Mouse (Mus musculus) retina, postnatal 7 days (tissue): ENCODE measurements around the gene Neo1.

Experiments used
- DNase-seq: peaks from one replicate; pipeline ENCODE4 v3.0.0-alpha.2; 2012; ENCODE audit warnings: low read depth, low spot score

Gene Neo1

DNA sequence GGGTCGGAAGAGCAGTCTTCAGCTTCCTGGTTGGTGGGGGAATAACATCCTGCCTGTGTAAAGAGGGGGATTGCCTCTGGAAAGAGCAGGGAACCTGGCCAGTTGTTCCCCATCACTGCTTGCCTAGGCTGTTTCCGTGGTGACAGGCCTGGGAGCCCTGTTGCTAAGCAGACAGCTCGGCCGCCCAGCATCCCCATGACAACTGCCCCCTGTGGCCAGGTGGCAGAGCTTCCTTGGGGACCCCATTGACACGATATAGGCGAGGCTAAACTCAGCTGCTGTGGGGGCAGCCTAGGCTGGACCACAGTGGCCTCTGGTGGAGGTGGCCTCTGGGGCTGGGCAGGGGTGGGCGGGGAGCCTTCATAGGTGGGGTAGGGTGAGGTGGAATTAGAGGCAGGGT is 172.4 kb downstream of the Neo1 start:
- no peak for DNase-seq

DNA sequence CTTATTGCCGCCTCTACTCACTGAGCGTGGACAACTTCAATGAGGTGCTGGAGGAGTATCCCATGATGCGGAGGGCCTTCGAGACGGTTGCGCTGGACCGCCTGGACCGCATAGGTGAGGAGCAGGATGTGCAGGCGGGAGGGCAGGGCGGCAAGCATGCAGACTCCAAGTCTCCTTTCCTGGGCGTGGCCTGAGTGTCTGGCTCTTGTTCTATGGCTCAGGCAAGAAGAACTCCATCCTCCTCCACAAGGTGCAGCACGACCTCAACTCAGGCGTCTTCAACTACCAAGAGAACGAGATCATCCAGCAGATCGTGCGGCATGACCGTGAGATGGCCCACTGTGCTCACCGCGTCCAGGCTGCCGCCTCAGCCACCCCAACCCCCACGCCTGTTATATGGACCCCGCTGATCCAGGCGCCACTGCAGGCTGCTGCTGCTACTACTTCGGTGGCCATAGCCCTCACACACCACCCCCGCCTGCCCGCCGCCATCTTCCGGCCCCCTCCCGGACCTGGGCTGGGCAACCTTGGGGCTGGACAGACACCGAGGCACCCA is 177.1 kb downstream of the Neo1 start:
- DNase-seq, result no peak

DNA sequence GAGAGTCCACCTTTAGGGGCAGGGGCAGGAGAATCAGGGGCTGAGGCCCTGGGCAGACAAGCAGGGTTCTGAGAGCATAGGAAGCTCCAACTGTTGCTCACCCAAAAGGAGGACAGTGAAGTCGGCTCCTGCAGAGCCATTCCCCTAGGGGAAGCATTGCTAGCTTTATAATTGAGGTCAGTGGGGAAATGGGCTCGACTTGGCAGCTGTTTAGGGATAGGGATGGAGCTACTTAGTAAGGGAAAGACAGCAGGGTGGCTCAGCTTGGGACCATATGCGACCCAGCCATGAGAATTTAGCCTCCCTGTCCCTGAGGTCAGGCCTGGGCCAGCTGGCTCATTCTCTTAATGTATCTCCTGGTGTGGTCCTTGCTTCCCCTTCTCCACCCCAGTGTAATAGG is 181.3 kb downstream of the Neo1 start:
- no peak for DNase-seq

DNA sequence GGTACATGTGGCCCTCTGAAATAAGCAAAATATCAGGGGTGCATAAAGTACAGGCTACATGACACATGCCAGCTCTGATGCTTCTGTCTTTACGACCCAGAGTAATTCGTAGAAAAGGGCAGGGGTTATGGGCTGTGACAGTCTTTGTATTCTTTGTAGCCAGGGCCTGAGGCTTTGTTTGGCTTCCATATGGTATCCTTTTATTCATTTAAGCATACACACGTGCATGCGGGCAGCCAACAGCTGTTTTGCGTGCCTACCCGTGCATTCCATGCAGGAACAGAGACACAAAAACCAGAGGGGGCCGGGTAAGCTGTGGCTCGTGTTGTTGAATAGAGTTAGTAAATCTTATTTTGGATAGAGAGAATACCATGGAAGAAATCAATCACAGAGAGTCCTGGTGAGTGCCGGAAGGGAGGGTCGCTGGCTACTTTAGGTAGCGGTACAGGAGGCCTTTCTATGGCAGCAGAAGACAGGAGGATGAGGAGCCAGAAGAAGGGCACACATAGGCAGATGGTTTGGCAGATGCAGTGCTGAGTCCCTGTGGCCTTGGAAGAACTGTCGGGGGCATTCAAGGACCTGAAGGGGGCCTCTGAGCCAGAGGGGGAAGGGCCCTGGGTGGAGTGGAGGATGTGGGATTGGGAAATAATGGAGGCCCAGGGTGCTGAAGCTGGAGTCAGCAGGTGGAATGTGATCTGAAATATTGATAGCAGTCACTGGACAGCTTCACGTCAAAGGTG is 186.5 kb downstream of the Neo1 start:
- no peak for DNase-seq

DNA sequence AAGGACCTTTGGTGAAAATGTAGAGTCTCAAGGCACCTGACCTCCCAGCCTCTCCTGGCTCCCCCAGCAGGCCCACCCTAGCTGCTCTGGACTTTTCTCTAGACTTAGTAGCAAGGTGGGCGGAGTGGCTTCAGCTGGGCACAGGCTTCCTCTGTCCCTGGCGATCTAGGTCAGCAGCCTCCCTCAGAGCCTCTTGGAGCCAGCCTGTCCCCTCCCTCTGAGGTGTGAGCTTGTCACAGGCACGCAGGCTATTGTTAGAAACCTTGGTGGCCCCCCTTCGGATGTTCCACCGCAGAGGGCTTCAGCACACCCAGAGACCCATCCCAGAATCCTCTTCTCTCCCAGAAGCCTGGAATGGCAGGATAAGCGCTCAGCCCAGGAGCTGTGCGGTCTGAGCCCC is 188.6 kb downstream of the Neo1 start:
- DNase-seq, result no peak

DNA sequence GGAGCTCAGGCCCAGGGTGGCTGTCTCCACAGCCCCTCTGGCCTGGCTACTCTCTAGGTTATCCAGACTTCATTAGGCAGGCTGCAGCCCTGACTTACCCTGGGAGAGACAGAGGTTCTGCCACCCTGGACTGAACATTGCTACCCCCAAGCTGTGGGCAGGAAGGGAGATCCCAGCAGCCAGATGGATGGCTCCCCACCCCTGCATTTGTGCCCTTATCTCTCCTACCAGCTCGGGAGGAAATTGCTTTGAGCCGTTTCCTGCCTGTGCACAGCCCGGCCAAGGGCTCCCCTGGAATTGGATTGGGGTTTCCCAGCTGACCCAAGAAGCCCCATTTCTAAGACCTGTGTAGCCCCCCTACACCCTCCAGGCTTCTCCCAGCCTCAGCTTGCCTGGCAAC is 189.2 kb downstream of the Neo1 start:
- no peak for DNase-seq

DNA sequence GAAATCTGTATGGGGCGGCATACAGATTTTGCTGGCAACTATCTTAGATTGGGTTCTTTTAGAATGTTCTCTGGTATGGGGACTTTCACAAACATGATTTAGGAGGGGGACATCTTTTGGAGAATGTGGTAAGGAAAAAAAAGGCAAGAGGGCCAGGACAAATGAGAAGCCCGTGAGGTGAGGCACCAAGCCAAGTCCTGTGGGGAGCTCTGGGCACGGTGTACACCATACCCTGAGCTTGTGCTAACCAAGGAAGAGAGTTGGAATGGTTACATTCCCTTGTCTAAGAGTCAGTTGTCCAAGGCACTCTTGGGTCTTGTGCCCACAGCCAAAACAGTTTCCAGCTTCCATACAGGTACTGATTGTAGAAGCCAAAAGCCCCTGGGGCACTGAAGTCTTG is 191.6 kb downstream of the Neo1 start:
- DNase-seq, result no peak

DNA sequence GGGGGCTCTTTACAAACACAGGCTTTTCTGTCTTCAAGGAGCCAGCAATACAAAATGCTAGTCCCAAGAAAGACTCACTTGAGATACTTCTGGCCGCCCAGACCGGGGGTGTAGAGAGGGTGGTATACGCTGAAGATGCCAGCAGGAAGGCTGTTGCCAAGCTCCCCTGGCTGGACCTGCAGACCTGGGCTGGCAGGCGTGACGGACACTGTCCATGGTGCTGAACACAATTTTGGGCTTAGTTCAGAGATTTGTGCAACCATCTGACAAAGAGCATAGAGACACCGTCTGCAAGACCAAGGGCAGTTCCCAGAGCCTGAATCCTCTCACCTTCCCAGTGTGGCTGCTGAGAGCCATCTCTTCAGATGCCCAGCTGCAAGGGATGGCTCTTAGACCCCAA is 194.6 kb downstream of the Neo1 start:
- no peak for DNase-seq

DNA sequence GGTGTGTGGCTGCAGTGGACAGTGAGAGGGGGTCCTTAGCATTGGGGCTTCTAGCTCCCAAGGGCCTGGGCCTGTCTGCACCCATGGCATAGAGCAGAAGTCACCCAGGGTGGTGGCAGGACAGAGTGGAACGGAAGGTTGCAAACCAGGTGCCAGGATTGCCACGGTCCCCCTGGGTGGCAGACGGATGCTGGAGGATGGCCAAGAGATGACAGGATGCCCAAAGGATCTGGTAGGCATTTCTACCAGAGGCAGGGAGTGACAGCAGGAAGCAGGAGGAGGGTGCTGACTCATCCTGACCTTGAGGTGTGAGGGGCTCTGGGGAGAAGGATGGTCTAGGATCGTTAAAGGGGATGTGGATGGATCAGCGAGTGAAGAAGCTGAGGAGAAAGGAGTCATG is 197.7 kb downstream of the Neo1 start:
- DNase-seq, result no peak

DNA sequence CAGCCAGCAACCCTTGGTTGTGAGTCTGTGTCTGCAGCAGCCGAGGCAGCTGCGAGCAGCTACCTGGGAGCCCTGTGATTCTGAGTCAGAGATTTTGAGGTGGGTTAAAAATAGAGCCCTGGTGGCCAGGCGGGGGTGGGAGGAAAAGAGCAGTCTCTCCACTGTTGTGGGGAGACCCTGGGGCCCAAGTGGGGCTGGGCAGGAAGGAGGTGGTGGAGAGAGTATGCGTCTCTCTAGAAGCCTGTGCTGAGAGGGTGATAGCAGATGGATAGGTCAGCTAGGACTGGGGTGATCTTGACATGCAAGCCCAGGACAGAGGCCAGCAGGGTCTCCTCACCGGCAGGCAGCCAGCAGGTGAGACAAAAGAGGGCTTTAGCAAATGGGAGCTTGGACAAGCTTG is 199.1 kb downstream of the Neo1 start:
- DNase-seq, result no peak

DNA sequence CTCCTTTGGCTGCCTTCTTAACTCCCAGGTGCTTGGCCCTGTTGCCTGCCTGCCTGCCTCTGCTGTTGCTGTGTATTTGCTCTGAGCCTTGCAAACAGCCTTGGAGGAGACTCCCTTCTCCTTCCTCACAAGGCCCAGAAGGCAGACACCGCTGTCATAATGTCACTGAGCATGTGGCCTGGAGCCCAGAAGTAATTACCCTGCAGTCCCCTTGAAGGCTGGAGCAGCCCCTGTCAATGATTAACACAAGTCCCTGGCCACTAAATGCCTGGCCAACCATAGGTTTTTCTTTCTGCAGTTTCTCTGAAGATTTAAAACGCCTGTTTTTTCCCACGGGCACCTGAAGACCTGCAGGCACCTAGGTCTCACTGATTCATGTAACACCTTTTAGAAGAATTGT is 203.3 kb downstream of the Neo1 start:
- no peak for DNase-seq

DNA sequence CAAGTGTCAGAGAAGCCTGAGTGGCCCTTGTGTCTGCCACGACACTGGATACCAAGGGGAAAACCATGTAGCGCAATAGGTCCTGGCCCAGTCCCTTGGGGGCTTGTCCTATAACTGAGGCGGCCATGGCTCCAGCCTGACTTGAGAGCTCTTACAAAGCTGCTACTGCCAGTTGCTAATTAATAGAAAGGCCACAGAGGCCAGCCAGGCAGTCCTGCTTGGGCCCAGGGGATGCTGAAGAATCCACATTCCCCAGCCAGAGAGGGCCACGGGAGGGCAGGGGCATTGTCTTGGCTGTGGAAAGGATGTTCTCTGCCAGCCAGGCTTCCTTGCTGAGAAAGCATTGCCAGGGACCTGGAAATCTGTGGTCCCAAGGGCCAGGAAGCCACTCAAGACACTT is 206.6 kb downstream of the Neo1 start:
- DNase-seq, result no peak
